18 mouse cellular contexts compared by ENCODE assay signal in genomic region chr11:78830180-78830579, GRCm38 (mm10). TPM values are rescaled to one million over a fixed set of nuclear protein-coding genes. Genes with fewer than 3 reads are reported as not detected.
DNase-seq lines count a peak whose midpoint lies in the region; ATAC-seq and TF ChIP-seq lines count a peak whose summit lies in the region.
"Had no signal": no experiment of that assay in that cellular context is flagged by ENCODE, and none has a peak within 500 bp of the region (broad histone marks: within the 10 kb centered on the region; RNA-seq: fewer than 3 reads in every experiment).

No protein-coding gene starts in this region.

- no peaks in the 10 kb centered on the region for H3K9me3 ChIP-seq in heart, embryonic 11.5 days (replicated peaks; ENCODE audit: control insufficient read depth, low read length)
- H3K9me3 ChIP-seq in liver, embryonic 12.5 days (replicated peaks): no peaks in the 10 kb centered on the region
- no peaks in the 10 kb centered on the region for H3K9me3 ChIP-seq in liver, postnatal 0 days (ENCODE audit: low read length)
- H3K9me3 ChIP-seq: embryonic facial prominence, embryonic 12.5 days; forebrain, embryonic 12.5 days; hindbrain, embryonic 15.5 days; kidney, embryonic 15.5 days; limb, embryonic 12.5 days had no signal

- intact Hi-C loops in heart, adult 2 months (cut with DNase I): no loop called here

- H3K27ac ChIP-seq in heart, embryonic 11.5 days (ENCODE audit: low read depth, low read length): peak overlapping the region; percentile 63
- no peak overlapping the region for H3K27ac ChIP-seq in heart, adult 2 months
- peak overlapping the region; percentile 97 for H3K27ac ChIP-seq in liver, embryonic 12.5 days
- no peak overlapping the region for H3K27ac ChIP-seq in liver, postnatal 0 days (ENCODE audit: low read depth)
- H3K27ac ChIP-seq: embryonic facial prominence, embryonic 12.5 days; forebrain, embryonic 12.5 days; gastrocnemius, adult 2 months; hindbrain, embryonic 15.5 days; kidney, embryonic 15.5 days; limb, embryonic 12.5 days had no signal

- no peak for ATAC-seq in heart, embryonic 11.5 days (replicated peaks; ENCODE audit: insufficient number of reproducible peaks, low FRiP score, low TSS enrichment)
- ATAC-seq in liver, embryonic 12.5 days: no peak
- ATAC-seq in liver, postnatal 0 days: no peak
- peak; percentile 78 for ATAC-seq in inflammation-experienced regulatory T-cells, adult 6 months
- ATAC-seq: Patski had no signal

- no peak for TF ChIP-seq POLR2A in heart, adult 2 months (IDR thresholded peaks at IDR 0.05; ENCODE audit: insufficient read depth, low read depth, low read length)

- no peaks in the 10 kb centered on the region for H3K27me3 ChIP-seq in heart, embryonic 11.5 days (ENCODE audit: control insufficient read depth, insufficient read depth, low read length)
- H3K27me3 ChIP-seq in heart, adult 2 months (ENCODE audit: control insufficient read depth, insufficient read depth, low read length): no peaks in the 10 kb centered on the region
- H3K27me3 ChIP-seq in liver, embryonic 12.5 days (replicated peaks): no peaks in the 10 kb centered on the region
- H3K27me3 ChIP-seq in liver, postnatal 0 days (ENCODE audit: insufficient read depth, low read length): no peaks in the 10 kb centered on the region
- H3K27me3 ChIP-seq: embryonic facial prominence, embryonic 12.5 days; forebrain, embryonic 12.5 days; hindbrain, embryonic 15.5 days; kidney, embryonic 15.5 days; Patski had no signal

- no peak for DNase-seq in heart, adult 2 months
- no peak for DNase-seq in liver, postnatal 0 days
- peak; percentile 61 for DNase-seq in thymus, postnatal 0 days (ENCODE audit: low spot score)
- DNase-seq in adrenal gland, adult 2 months: no peak
- DNase-seq in lung, postnatal 14 days: no peak
- DNase-seq: adrenal gland, postnatal 10 days; cerebellum, postnatal 14 days; gastrocnemius, adult 2 months; right cerebral cortex, postnatal 25 days had no signal

- no peak for TF ChIP-seq CTCF in heart, adult 2 months (IDR thresholded peaks at IDR 0.05)
- no peak for TF ChIP-seq CTCF in liver, postnatal 0 days (IDR thresholded peaks at IDR 0.05; ENCODE audit: low read depth)

- no peak overlapping the region; the same call in 1 of the 2 replicates for H3K4me2 ChIP-seq in heart, embryonic 11.5 days
- H3K4me2 ChIP-seq in liver, embryonic 12.5 days: no peak overlapping the region
- no peak overlapping the region for H3K4me2 ChIP-seq in liver, postnatal 0 days (ENCODE audit: low read depth, low read length)
- H3K4me2 ChIP-seq: embryonic facial prominence, embryonic 12.5 days; forebrain, embryonic 12.5 days; hindbrain, embryonic 15.5 days; kidney, embryonic 15.5 days; limb, embryonic 12.5 days had no signal

- H3K36me3 ChIP-seq in heart, embryonic 11.5 days (ENCODE audit: control insufficient read depth, insufficient read depth, low read length): no peaks in the 10 kb centered on the region
- no peaks in the 10 kb centered on the region for H3K36me3 ChIP-seq in heart, adult 2 months (ENCODE audit: control insufficient read depth, insufficient read depth, low read length)
- no peaks in the 10 kb centered on the region for H3K36me3 ChIP-seq in liver, embryonic 12.5 days
- no peaks in the 10 kb centered on the region for H3K36me3 ChIP-seq in liver, postnatal 0 days (replicated peaks; ENCODE audit: insufficient read depth, low read length)
- H3K36me3 ChIP-seq: embryonic facial prominence, embryonic 12.5 days; forebrain, embryonic 12.5 days; hindbrain, embryonic 15.5 days; kidney, embryonic 15.5 days; limb, embryonic 12.5 days had no signal

- H3K4me3 ChIP-seq in heart, embryonic 11.5 days (ENCODE audit: low read depth, low read length): no peak overlapping the region
- H3K4me3 ChIP-seq in heart, adult 2 months: no peak overlapping the region
- H3K4me3 ChIP-seq in liver, embryonic 12.5 days: no peak overlapping the region
- H3K4me3 ChIP-seq in liver, postnatal 0 days (ENCODE audit: low read depth, low read length): no peak overlapping the region
- H3K4me3 ChIP-seq: embryonic facial prominence, embryonic 12.5 days; forebrain, embryonic 12.5 days; gastrocnemius, adult 2 months; hindbrain, embryonic 15.5 days; kidney, embryonic 15.5 days; limb, embryonic 12.5 days had no signal

- H3K79me2 ChIP-seq in heart, adult 2 months (replicated peaks; ENCODE audit: control insufficient read depth, insufficient read depth, low read length): no peaks in the 10 kb centered on the region

- peak overlapping the region; percentile 36; the same call in 1 of the 2 replicates for H3K9ac ChIP-seq in heart, embryonic 11.5 days (ENCODE audit: low read depth, low read length)
- no peak overlapping the region for H3K9ac ChIP-seq in heart, adult 2 months (ENCODE audit: low read depth, low read length)
- peak overlapping the region; percentile 37; the same call in 1 of the 2 replicates for H3K9ac ChIP-seq in liver, embryonic 12.5 days
- no peak overlapping the region for H3K9ac ChIP-seq in liver, postnatal 0 days (replicated peaks)
- H3K9ac ChIP-seq: embryonic facial prominence, embryonic 12.5 days; forebrain, embryonic 12.5 days; hindbrain, embryonic 15.5 days; limb, embryonic 12.5 days had no signal

- peaks cover 49% of the 10 kb centered on the region for H3K4me1 ChIP-seq in heart, embryonic 11.5 days (ENCODE audit: control insufficient read depth, insufficient read depth, low read length)
- H3K4me1 ChIP-seq in heart, adult 2 months (ENCODE audit: control insufficient read depth, insufficient read depth, low read length): peaks cover 7% of the 10 kb centered on the region
- H3K4me1 ChIP-seq in liver, embryonic 12.5 days: peaks cover 95% of the 10 kb centered on the region
- peaks cover 41% of the 10 kb centered on the region for H3K4me1 ChIP-seq in liver, postnatal 0 days (ENCODE audit: insufficient read depth)

- TF ChIP-seq EP300 in heart, adult 2 months (IDR thresholded peaks at IDR 0.05; ENCODE audit: insufficient read depth, low read depth, low read length): no peak
- TF ChIP-seq EP300 in liver, postnatal 0 days (IDR thresholded peaks at IDR 0.05; ENCODE audit: low read depth): no peak

- 17% methylated on average over 8 of the region's 8 CpGs for WGBS in heart, embryonic 11.5 days (ENCODE audit: insufficient replicate concordance)
- WGBS in heart, adult 2 months: 54% methylated on average over 8 of the region's 8 CpGs
- 8% methylated on average over 8 of the region's 8 CpGs for WGBS in liver, embryonic 12.5 days (ENCODE audit: insufficient replicate concordance)
- WGBS in liver, postnatal 0 days (ENCODE audit: insufficient replicate concordance): 32% methylated on average over 8 of the region's 8 CpGs

RNA-seq across cellular contexts. Expression of gene Lyrm9, which starts 3.8 kb away (rescaled TPM):
- 27.4 and 28.3 TPM in 2 replicates for polyA plus RNA-seq in heart, embryonic 11.5 days (2014; fragmentation: Nextera tagmentation; extraction: Ambion mirVana)
- 10 to 100 TPM; 35.4 to 37.1 TPM for total RNA-seq in heart, adult 2 months (2021)
- 40.4 and 45.3 TPM in 2 replicates for polyA plus RNA-seq in heart, adult 2 months (2012; rRNA removed)
- polyA plus RNA-seq in liver, embryonic 12.5 days (2016; fragmentation: Nextera tagmentation; extraction: Ambion mirVana): 22.5 and 28.1 TPM in 2 replicates
- 12.9 and 16.5 TPM in 2 replicates for polyA plus RNA-seq in liver, postnatal 0 days (2015; fragmentation: Nextera tagmentation; extraction: Ambion mirVana)
- 10 to 100 TPM; 17.9 to 38.4 (median 28.3) TPM for polyA plus RNA-seq in inflammation-experienced regulatory T-cells, adult 6 months (2017; shearing (Covaris generic))
- polyA plus RNA-seq in thymus, postnatal 0 days (2015; fragmentation: Nextera tagmentation; extraction: Ambion mirVana): 28.4 and 31.0 TPM in 2 replicates
- 10 to 100 TPM; 47.7 to 51.1 TPM for total RNA-seq in adrenal gland, adult 2 months (2021)
- 40.0 and 49.3 TPM in 2 replicates for polyA plus RNA-seq in adrenal gland, adult 2 months (2012; rRNA removed)

Comparison
In these comparisons a context has a peak if more than half of its experiments do, and no peak if none do; other contexts are left out.
1. H3K27ac ChIP-seq: peak in heart, embryonic 11.5 days (single experiment) and liver, embryonic 12.5 days (single experiment); none in heart, adult 2 months (single experiment) and liver, postnatal 0 days (single experiment).
2. H3K9ac ChIP-seq: peak in heart, embryonic 11.5 days (single experiment) and liver, embryonic 12.5 days (single experiment); none in heart, adult 2 months (single experiment) and liver, postnatal 0 days (single experiment).